Mouse (Mus musculus): Measurements from ENCODE around the gene Agtr1a. TPM values are rescaled to one million over a fixed set of nuclear protein-coding genes. Genes with fewer than 3 reads are reported as not detected.
A peak's percentile ranks its signal among the peaks of the same experiment; 100 is the strongest.

Gene Agtr1a
- polyA plus RNA-seq, 1 experiment from 2014 or later, result 1.3 TPM

DNA sequence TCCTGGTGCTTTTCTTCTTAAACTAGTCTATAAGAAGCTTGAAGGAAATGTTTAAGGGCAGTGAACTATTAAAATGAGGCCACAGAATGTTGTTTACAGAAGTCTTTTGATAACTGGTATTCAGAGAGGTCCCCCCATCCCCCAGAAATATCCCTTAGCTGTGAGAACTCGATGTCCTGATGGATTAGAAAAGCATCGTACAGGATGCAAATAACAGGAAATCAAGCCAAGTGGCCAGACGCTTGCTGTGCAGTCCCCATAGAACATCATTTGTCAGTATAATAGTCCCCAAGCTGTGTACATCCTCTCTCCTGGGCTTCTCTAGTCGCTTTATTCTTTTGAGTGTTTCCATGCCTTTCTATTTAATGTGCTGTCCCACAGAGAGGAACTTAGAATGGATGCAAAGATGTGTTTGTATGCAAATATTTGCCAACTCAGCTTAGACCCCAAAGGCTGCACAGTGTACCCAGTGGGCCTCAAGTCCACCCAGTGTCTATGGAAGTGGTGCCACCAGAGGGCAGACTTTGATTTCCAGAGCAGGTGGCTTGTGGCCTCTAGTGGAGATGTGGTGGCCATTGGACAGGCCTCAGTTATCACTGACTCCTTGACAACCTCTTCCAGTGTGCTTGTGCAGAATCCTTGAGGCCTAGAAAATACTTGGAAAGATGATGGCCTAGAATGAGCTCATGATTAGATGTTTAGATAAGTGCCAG, 22.4 kb downstream of the Agtr1a start:
- no peak for ATAC-seq

DNA sequence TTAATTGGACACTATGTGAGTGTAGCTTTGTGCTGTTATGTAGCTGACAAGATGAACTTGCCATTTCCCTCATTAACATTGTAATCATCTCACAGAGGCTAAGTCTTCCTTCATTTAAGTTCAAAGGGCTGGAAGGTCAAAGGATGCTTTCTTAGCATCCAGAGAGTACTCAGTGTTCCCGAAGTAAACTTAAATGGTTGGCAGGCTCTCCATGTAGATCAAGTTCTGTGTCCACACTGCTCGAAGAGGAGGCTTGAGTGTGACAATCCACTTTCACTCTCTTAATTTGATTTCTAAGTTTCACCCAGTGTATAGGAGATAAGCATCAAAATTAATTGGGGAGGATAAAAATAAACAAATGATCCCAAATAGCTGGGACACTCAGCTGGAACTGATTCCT, 23.6 kb downstream of the Agtr1a start:
- Histone ChIP-seq H3K27me3 (replicated peaks; ENCODE audit: control insufficient read depth, insufficient read depth, low read length) (no peaks in the 10 kb centered on the region), H3K4me1 (ENCODE audit: control insufficient read depth, insufficient read depth, low read length) (0 out of 2 replicates have a peak, but pooled peaks cover 2% of the 10 kb centered on the region), H3K9me3 (replicated peaks; ENCODE audit: control insufficient read depth, low read length) (no peaks in the 10 kb centered on the region), H3K27ac (ENCODE audit: low read depth, low read length) (no peak overlapping the region), H3K4me3 (ENCODE audit: low read depth, low read length) (no peak overlapping the region), H3K9ac (ENCODE audit: low read length) (no peak overlapping the region), H3K36me3 (ENCODE audit: control insufficient read depth, insufficient read depth, low read length) (no peaks in the 10 kb centered on the region), H3K4me2 (ENCODE audit: low read length) (no peak overlapping the region)
- ATAC-seq (no peak), DNase-seq (ENCODE audit: low spot score) (no peak)
- 79% methylated on average over 2 of the region's 2 CpGs for WGBS

More for the DNA sequence above, 22.4 kb downstream of the Agtr1a start:
- Histone ChIP-seq H3K4me3 (ENCODE audit: low read depth, low read length) (no peak overlapping the region), H3K4me2 (ENCODE audit: low read length) (no peak overlapping the region), H3K9me3 (replicated peaks; ENCODE audit: control insufficient read depth, low read length) (no peaks in the 10 kb centered on the region), H3K36me3 (ENCODE audit: control insufficient read depth, insufficient read depth, low read length) (no peaks in the 10 kb centered on the region), H3K4me1 (ENCODE audit: control insufficient read depth, insufficient read depth, low read length) (0 out of 2 replicates have a peak, but pooled peaks cover 2% of the 10 kb centered on the region), H3K9ac (ENCODE audit: low read length) (no peak overlapping the region), H3K27me3 (replicated peaks; ENCODE audit: control insufficient read depth, insufficient read depth, low read length) (no peaks in the 10 kb centered on the region), H3K27ac (ENCODE audit: low read depth, low read length) (no peak overlapping the region)
- 61% methylated on average over 4 of the region's 4 CpGs for WGBS
- DNase-seq (ENCODE audit: low spot score), result no peak

DNA sequence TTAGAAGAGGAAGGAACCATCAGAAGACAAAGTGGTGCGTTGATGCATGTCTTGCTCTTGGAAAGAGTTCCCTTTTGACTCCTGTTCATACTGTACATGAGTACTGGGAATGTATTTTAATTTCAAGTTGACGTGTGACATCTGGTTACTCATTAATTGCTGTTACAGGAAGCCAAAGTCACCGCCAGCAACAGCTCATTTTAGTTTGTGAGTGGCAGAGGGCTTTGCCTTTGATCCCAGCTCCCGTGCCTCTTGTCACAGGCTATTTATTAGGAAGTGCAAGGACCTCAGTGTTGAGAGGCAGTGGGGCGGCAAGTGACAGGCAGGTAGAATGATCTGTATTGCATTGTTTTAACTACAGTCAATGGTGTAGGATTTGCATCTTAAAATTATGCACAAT, 24.8 kb downstream of the Agtr1a start:
- H3K27ac ChIP-seq (ENCODE audit: low read depth, low read length), result no peak overlapping the region
- H3K4me2 ChIP-seq (ENCODE audit: low read length), result no peak overlapping the region
- no peak overlapping the region for H3K4me3 ChIP-seq (ENCODE audit: low read depth, low read length)
- H3K4me1 ChIP-seq (ENCODE audit: control insufficient read depth, insufficient read depth, low read length), result 0 out of 2 replicates have a peak, but pooled peaks cover 2% of the 10 kb centered on the region
- no peaks in the 10 kb centered on the region for H3K36me3 ChIP-seq (ENCODE audit: control insufficient read depth, insufficient read depth, low read length)
- H3K9ac ChIP-seq (ENCODE audit: low read length), result no peak overlapping the region
- DNase-seq (ENCODE audit: low spot score), result peak; percentile 35
- WGBS, result 27% methylated on average over 5 of the region's 5 CpGs
- no peaks in the 10 kb centered on the region for H3K9me3 ChIP-seq (replicated peaks; ENCODE audit: control insufficient read depth, low read length)
- H3K27me3 ChIP-seq (replicated peaks; ENCODE audit: control insufficient read depth, insufficient read depth, low read length), result no peaks in the 10 kb centered on the region
- peak; percentile 54; the same call in 1 of the 2 replicates for ATAC-seq

DNA sequence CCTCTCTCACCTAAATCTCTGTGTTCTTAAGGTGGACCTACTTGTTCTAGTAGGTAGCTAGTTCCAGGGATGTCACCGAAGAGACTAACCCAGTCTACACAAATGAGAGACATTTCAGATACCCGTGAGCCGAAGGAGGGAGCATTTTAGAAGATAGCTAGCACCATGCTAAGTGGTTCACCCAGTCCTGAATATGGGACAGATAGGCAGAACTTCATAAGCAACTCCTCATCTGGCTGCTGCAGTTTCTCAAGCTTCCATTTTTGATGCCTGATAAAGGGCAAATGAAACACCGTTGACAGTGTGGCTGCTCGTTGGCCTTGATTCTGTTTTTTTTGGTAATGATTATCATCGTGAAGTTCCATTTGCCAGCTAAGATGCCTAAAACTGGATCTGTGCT, 25.8 kb downstream of the Agtr1a start:
- ATAC-seq, result no peak
- Histone ChIP-seq H3K9ac (ENCODE audit: low read length) (no peak overlapping the region), H3K4me2 (ENCODE audit: low read length) (no peak overlapping the region), H3K27me3 (replicated peaks; ENCODE audit: control insufficient read depth, insufficient read depth, low read length) (no peaks in the 10 kb centered on the region), H3K4me1 (ENCODE audit: control insufficient read depth, insufficient read depth, low read length) (0 out of 2 replicates have a peak, but pooled peaks cover 2% of the 10 kb centered on the region), H3K4me3 (ENCODE audit: low read depth, low read length) (no peak overlapping the region), H3K27ac (ENCODE audit: low read depth, low read length) (no peak overlapping the region), H3K36me3 (ENCODE audit: control insufficient read depth, insufficient read depth, low read length) (no peaks in the 10 kb centered on the region), H3K9me3 (replicated peaks; ENCODE audit: control insufficient read depth, low read length) (no peaks in the 10 kb centered on the region)
- no peak for DNase-seq (ENCODE audit: low spot score)
- 92% methylated on average over 6 of the region's 6 CpGs for WGBS

DNA sequence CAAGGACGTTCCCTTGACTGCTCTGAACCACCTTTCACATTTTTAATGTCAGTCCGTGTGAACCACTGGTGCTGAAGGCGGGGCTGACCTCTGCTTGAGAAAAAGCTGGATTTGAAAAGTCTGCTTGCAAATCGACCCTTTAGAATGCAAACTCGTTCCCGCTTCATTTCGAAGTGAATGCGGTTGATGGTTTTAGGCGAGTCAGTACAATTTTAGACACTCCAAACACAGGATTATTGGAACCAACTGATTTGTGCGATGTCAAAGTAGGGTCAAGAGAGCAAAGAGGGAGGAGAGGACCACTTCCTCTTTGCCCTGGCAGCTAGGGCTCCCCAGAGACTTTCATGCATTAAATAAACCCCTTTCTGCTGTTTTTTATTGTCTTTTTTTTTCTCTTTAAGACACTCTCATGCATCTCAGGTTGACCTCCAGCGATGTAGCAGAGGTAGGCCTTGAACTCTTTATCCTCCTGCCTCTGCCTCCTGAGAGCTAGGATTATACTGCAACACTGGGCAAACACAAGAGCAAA, 27.9 kb downstream of the Agtr1a start:
- DNase-seq (ENCODE audit: low spot score) (no peak), ATAC-seq (no peak)
- no peaks in the 10 kb centered on the region for H3K36me3 ChIP-seq (ENCODE audit: control insufficient read depth, insufficient read depth, low read length)
- H3K9ac ChIP-seq (ENCODE audit: low read length), result no peak overlapping the region
- WGBS, result 82% methylated on average over 11 of the region's 11 CpGs
- no peak overlapping the region for H3K4me2 ChIP-seq (ENCODE audit: low read length)
- no peak overlapping the region for H3K4me3 ChIP-seq (ENCODE audit: low read depth, low read length)
- 0 out of 2 replicates have a peak, but pooled peaks cover 2% of the 10 kb centered on the region for H3K4me1 ChIP-seq (ENCODE audit: control insufficient read depth, insufficient read depth, low read length)
- H3K27ac ChIP-seq (ENCODE audit: low read depth, low read length), result no peak overlapping the region
- H3K27me3 ChIP-seq (replicated peaks; ENCODE audit: control insufficient read depth, insufficient read depth, low read length), result no peaks in the 10 kb centered on the region
- H3K9me3 ChIP-seq (replicated peaks; ENCODE audit: control insufficient read depth, low read length), result no peaks in the 10 kb centered on the region

DNA sequence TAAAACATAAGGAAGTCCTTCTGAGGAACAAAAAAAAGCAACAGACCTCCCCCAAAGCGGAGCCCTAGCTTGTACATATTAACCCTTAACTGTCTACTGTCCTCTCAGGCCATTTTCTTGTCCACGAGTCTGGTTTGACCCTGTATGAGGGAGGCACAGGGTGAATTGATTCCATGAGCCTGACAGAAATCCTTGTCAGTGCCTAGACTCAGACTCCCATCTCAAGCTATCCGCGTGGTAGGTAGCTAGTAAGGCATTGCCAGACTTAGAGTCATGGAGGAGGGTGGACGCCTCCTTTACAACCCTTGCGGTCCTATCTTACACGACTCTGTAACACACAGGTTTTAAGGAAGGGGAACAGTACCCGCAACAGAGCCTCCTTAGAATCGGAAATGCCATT, 28.5 kb downstream of the Agtr1a start:
- DNase-seq (ENCODE audit: low spot score) (no peak), ATAC-seq (no peak)
- H3K27me3 ChIP-seq (replicated peaks; ENCODE audit: control insufficient read depth, insufficient read depth, low read length), result no peaks in the 10 kb centered on the region
- 83% methylated on average over 9 of the region's 9 CpGs for WGBS
- no peak overlapping the region for H3K4me2 ChIP-seq (ENCODE audit: low read length)
- H3K36me3 ChIP-seq (ENCODE audit: control insufficient read depth, insufficient read depth, low read length), result no peaks in the 10 kb centered on the region
- H3K27ac ChIP-seq (ENCODE audit: low read depth, low read length), result no peak overlapping the region
- no peaks in the 10 kb centered on the region for H3K9me3 ChIP-seq (replicated peaks; ENCODE audit: control insufficient read depth, low read length)
- H3K4me3 ChIP-seq (ENCODE audit: low read depth, low read length), result no peak overlapping the region
- H3K9ac ChIP-seq (ENCODE audit: low read length), result no peak overlapping the region
- 0 out of 2 replicates have a peak, but pooled peaks cover 2% of the 10 kb centered on the region for H3K4me1 ChIP-seq (ENCODE audit: control insufficient read depth, insufficient read depth, low read length)

DNA sequence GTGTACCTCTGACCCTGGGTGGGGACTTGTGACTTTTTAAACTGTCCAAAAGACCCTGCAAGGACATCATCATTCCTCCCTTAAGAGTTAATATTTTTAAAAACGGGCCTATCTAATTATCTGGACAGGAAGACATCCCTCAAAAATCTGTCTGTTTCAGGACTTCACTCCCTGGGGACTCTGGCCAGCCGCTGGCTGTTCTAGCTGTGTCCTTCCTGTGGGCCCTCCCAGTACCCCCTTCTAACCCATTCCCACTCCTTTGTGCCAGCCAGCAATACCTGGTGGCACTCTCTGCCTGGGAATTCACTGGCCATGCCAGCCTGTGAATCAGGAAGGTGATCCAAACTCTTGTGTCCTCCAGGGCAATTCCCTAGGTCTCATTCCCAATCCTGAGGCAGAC, 29.1 kb downstream of the Agtr1a start:
- H3K27ac ChIP-seq (ENCODE audit: low read depth, low read length), result no peak overlapping the region
- H3K9ac ChIP-seq (ENCODE audit: low read length), result no peak overlapping the region
- H3K27me3 ChIP-seq (replicated peaks; ENCODE audit: control insufficient read depth, insufficient read depth, low read length), result no peaks in the 10 kb centered on the region
- 0 out of 2 replicates have a peak, but pooled peaks cover 2% of the 10 kb centered on the region for H3K4me1 ChIP-seq (ENCODE audit: control insufficient read depth, insufficient read depth, low read length)
- no peak overlapping the region for H3K4me2 ChIP-seq (ENCODE audit: low read length)
- ATAC-seq, result no peak
- 80% methylated on average over 2 of the region's 2 CpGs for WGBS
- no peak for DNase-seq (ENCODE audit: low spot score)
- H3K9me3 ChIP-seq (replicated peaks; ENCODE audit: control insufficient read depth, low read length), result no peaks in the 10 kb centered on the region
- H3K36me3 ChIP-seq (ENCODE audit: control insufficient read depth, insufficient read depth, low read length), result no peaks in the 10 kb centered on the region
- H3K4me3 ChIP-seq (ENCODE audit: low read depth, low read length), result no peak overlapping the region

DNA sequence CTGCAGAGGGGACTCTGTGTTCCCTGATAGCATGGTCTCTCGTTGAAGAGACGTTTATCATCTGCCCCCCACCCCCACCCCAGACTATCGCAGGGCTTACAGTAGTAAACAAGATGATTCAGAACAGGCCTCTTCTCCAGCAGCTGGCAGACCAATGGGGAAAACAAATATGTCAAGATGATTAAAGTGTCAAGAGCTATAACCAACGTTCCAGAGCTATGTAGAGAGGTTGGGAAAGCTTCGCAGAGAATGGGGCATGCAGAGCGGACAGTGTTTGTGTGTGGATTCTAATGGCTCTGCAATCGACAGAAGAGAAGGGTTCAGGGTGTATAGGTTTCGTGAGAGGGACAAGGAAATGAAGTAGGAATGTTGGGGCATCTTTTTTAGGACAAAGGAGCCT, 31.9 kb downstream of the Agtr1a start:
- no peak overlapping the region for H3K4me2 ChIP-seq (ENCODE audit: low read length)
- H3K9me3 ChIP-seq (replicated peaks; ENCODE audit: control insufficient read depth, low read length), result no peaks in the 10 kb centered on the region
- H3K36me3 ChIP-seq (ENCODE audit: control insufficient read depth, insufficient read depth, low read length), result no peaks in the 10 kb centered on the region
- H3K4me3 ChIP-seq (ENCODE audit: low read depth, low read length), result no peak overlapping the region
- DNase-seq (ENCODE audit: low spot score), result no peak
- H3K27ac ChIP-seq (ENCODE audit: low read depth, low read length), result no peak overlapping the region
- WGBS, result 81% methylated on average over 8 of the region's 8 CpGs
- no peaks in the 10 kb centered on the region for H3K27me3 ChIP-seq (replicated peaks; ENCODE audit: control insufficient read depth, insufficient read depth, low read length)
- no peak for ATAC-seq
- no peak overlapping the region for H3K9ac ChIP-seq (ENCODE audit: low read length)
- no peaks in the 10 kb centered on the region for H3K4me1 ChIP-seq (ENCODE audit: control insufficient read depth, insufficient read depth, low read length)

DNA sequence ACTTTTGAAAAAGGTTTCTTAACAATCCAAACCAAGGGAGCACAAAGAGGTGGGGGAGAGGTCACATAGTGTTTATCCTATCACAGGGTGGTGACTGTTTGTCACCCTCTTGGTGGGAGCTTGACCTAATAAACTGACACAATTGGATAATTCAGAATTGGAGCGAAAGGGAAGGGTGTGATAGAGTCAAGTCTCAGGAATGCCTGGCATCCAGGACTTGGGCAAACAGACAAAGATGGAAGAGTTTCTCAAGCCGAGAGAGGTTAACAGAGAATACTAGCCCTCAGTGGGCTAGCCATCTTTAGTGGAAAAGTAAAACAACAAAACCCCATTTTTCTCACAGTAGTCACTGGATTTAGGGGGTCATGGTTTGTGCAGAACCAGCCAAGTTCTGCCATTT, 32.5 kb downstream of the Agtr1a start:
- Histone ChIP-seq H3K4me2 (ENCODE audit: low read length) (no peak overlapping the region), H3K9me3 (replicated peaks; ENCODE audit: control insufficient read depth, low read length) (no peaks in the 10 kb centered on the region), H3K4me3 (ENCODE audit: low read depth, low read length) (no peak overlapping the region), H3K9ac (ENCODE audit: low read length) (no peak overlapping the region), H3K36me3 (ENCODE audit: control insufficient read depth, insufficient read depth, low read length) (no peaks in the 10 kb centered on the region), H3K27ac (ENCODE audit: low read depth, low read length) (no peak overlapping the region), H3K27me3 (replicated peaks; ENCODE audit: control insufficient read depth, insufficient read depth, low read length) (no peaks in the 10 kb centered on the region), H3K4me1 (ENCODE audit: control insufficient read depth, insufficient read depth, low read length) (no peaks in the 10 kb centered on the region)
- ATAC-seq (no peak), DNase-seq (ENCODE audit: low spot score) (no peak)
- 72% methylated on average over 2 of the region's 2 CpGs for WGBS
